Mouse (Mus musculus): ENCODE measurements at regions not wholly inside any gene's neighbourhood (a gene's known extent, or its start where the extent isn't known, plus 50 kb on each side); places are given as distances from the start of the nearest gene placed in this dataset.

GRCm38 (mm10) chr3:121618561-121618960, 52.0 kb upstream of the 4930432M17Rik start:
- WGBS, result 23% methylated on average over 2 of the region's 2 CpGs
- H3K4me1 ChIP-seq (replicated peaks), result peaks cover 13% of the 10 kb centered on the region
- H3K27me3 ChIP-seq (replicated peaks), result no peaks in the 10 kb centered on the region
- H3K36me3 ChIP-seq, result no peaks in the 10 kb centered on the region
- no peak overlapping the region for H3K27ac ChIP-seq (ENCODE audit: poor library complexity, severe bottlenecking)
- no peak overlapping the region for H3K9ac ChIP-seq
- ATAC-seq (ENCODE audit: insufficient number of reproducible peaks, low FRiP score), result no peak
- no peaks in the 10 kb centered on the region for H3K9me3 ChIP-seq (replicated peaks)
- no peak overlapping the region for H3K4me2 ChIP-seq
- no peak overlapping the region for H3K4me3 ChIP-seq

GRCm38 (mm10) chr3:121618161-121618560, 52.4 kb upstream of the 4930432M17Rik start:
- H3K9me3 ChIP-seq (replicated peaks), result no peaks in the 10 kb centered on the region
- H3K4me3 ChIP-seq, result no peak overlapping the region
- 54% methylated on average over 2 of the region's 2 CpGs for WGBS
- ATAC-seq (ENCODE audit: insufficient number of reproducible peaks, low FRiP score), result no peak
- H3K36me3 ChIP-seq, result no peaks in the 10 kb centered on the region
- no peak overlapping the region for H3K27ac ChIP-seq (ENCODE audit: poor library complexity, severe bottlenecking)
- H3K9ac ChIP-seq, result no peak overlapping the region
- peaks cover 13% of the 10 kb centered on the region for H3K4me1 ChIP-seq (replicated peaks)
- H3K27me3 ChIP-seq (replicated peaks), result no peaks in the 10 kb centered on the region
- no peak overlapping the region for H3K4me2 ChIP-seq

- Histone ChIP-seq H3K9ac (no peak overlapping the region), H3K36me3 (no peaks in the 10 kb centered on the region), H3K4me2 (no peak overlapping the region), H3K27ac (ENCODE audit: poor library complexity, severe bottlenecking) (no peak overlapping the region), H3K9me3 (replicated peaks) (no peaks in the 10 kb centered on the region), H3K27me3 (replicated peaks) (no peaks in the 10 kb centered on the region), H3K4me1 (replicated peaks) (peaks cover 13% of the 10 kb centered on the region), H3K4me3 (no peak overlapping the region)
- WGBS, result 30% methylated on average over 7 of the region's 7 CpGs
- no peak for ATAC-seq (ENCODE audit: insufficient number of reproducible peaks, low FRiP score)
Observed at GRCm38 (mm10) chr3:121617351-121617750, 53.2 kb upstream of the 4930432M17Rik start.

GRCm38 (mm10) chr3:121616075-121616474, 54.5 kb upstream of the 4930432M17Rik start:
- Histone ChIP-seq H3K27ac (ENCODE audit: poor library complexity, severe bottlenecking) (no peak overlapping the region), H3K36me3 (no peaks in the 10 kb centered on the region), H3K27me3 (replicated peaks) (no peaks in the 10 kb centered on the region), H3K9ac (no peak overlapping the region), H3K4me2 (no peak overlapping the region), H3K9me3 (replicated peaks) (no peaks in the 10 kb centered on the region), H3K4me1 (replicated peaks) (peaks cover 13% of the 10 kb centered on the region), H3K4me3 (no peak overlapping the region)
- WGBS, result 90% methylated on average over 5 of the region's 5 CpGs
- ATAC-seq (ENCODE audit: insufficient number of reproducible peaks, low FRiP score), result no peak

GRCm38 (mm10) chr3:121614741-121615140, 55.8 kb upstream of the 4930432M17Rik start:
- WGBS, result 65% methylated on average over 7 of the region's 7 CpGs
- peaks cover 14% of the 10 kb centered on the region for H3K4me1 ChIP-seq (replicated peaks)
- no peak overlapping the region for H3K27ac ChIP-seq (ENCODE audit: poor library complexity, severe bottlenecking)
- no peaks in the 10 kb centered on the region for H3K9me3 ChIP-seq (replicated peaks)
- H3K27me3 ChIP-seq (replicated peaks), result no peaks in the 10 kb centered on the region
- H3K4me3 ChIP-seq, result no peak overlapping the region
- H3K36me3 ChIP-seq, result no peaks in the 10 kb centered on the region
- 0 out of 2 replicates have a peak overlapping the region, but pooled peaks have one; percentile 9 for H3K4me2 ChIP-seq
- ATAC-seq (ENCODE audit: insufficient number of reproducible peaks, low FRiP score), result no peak
- H3K9ac ChIP-seq, result no peak overlapping the region

- H3K4me3 ChIP-seq, result no peak overlapping the region
- no peaks in the 10 kb centered on the region for H3K9me3 ChIP-seq (replicated peaks)
- no peaks in the 10 kb centered on the region for H3K36me3 ChIP-seq
- H3K4me1 ChIP-seq (replicated peaks), result peaks cover 16% of the 10 kb centered on the region
- H3K4me2 ChIP-seq, result no peak overlapping the region
- H3K9ac ChIP-seq, result no peak overlapping the region
- 64% methylated on average over 3 of the region's 3 CpGs for WGBS
- no peak for ATAC-seq (ENCODE audit: insufficient number of reproducible peaks, low FRiP score)
- no peak overlapping the region for H3K27ac ChIP-seq (ENCODE audit: poor library complexity, severe bottlenecking)
- no peaks in the 10 kb centered on the region for H3K27me3 ChIP-seq (replicated peaks)
Observed at GRCm38 (mm10) chr3:121613224-121613623, 57.3 kb upstream of the 4930432M17Rik start.

- Histone ChIP-seq H3K27ac (ENCODE audit: poor library complexity, severe bottlenecking) (no peak overlapping the region), H3K4me2 (no peak overlapping the region), H3K36me3 (no peaks in the 10 kb centered on the region), H3K27me3 (replicated peaks) (no peaks in the 10 kb centered on the region), H3K4me1 (replicated peaks) (0 out of 2 replicates have a peak, but pooled peaks cover 7% of the 10 kb centered on the region), H3K9me3 (replicated peaks) (no peaks in the 10 kb centered on the region), H3K9ac (no peak overlapping the region), H3K4me3 (no peak overlapping the region)
- ATAC-seq (ENCODE audit: insufficient number of reproducible peaks, low FRiP score), result no peak
- WGBS, result 63% methylated on average over 7 of the region's 7 CpGs
Observed at GRCm38 (mm10) chr3:121609845-121610244, 60.7 kb upstream of the 4930432M17Rik start.

GRCm38 (mm10) chr3:121609090-121609489, 61.5 kb upstream of the 4930432M17Rik start:
- WGBS, result 41% methylated on average over 7 of the region's 7 CpGs
- no peak overlapping the region for H3K9ac ChIP-seq
- no peak for ATAC-seq (ENCODE audit: insufficient number of reproducible peaks, low FRiP score)

GRCm38 (mm10) chr3:121604737-121605136, 65.8 kb upstream of the 4930432M17Rik start:
- no peak for ATAC-seq (ENCODE audit: insufficient number of reproducible peaks, low FRiP score)
- WGBS, result 78% methylated on average over 6 of the region's 6 CpGs

More at GRCm38 (mm10) chr3:121609090-121609489, 61.5 kb upstream of the 4930432M17Rik start:
- Histone ChIP-seq H3K4me3 (no peak overlapping the region), H3K9me3 (replicated peaks) (no peaks in the 10 kb centered on the region), H3K36me3 (no peaks in the 10 kb centered on the region), H3K4me1 (replicated peaks) (0 out of 2 replicates have a peak, but pooled peaks cover 7% of the 10 kb centered on the region), H3K27me3 (replicated peaks) (no peaks in the 10 kb centered on the region), H3K27ac (ENCODE audit: poor library complexity, severe bottlenecking) (no peak overlapping the region), H3K4me2 (no peak overlapping the region)

GRCm38 (mm10) chr3:121604081-121604480, 66.5 kb upstream of the 4930432M17Rik start:
- Histone ChIP-seq H3K9me3 (replicated peaks) (no peaks in the 10 kb centered on the region), H3K36me3 (no peaks in the 10 kb centered on the region), H3K4me3 (no peak overlapping the region), H3K9ac (no peak overlapping the region), H3K4me2 (no peak overlapping the region), H3K27ac (ENCODE audit: poor library complexity, severe bottlenecking) (no peak overlapping the region), H3K4me1 (replicated peaks) (0 out of 2 replicates have a peak, but pooled peaks cover 3% of the 10 kb centered on the region), H3K27me3 (replicated peaks) (no peaks in the 10 kb centered on the region)
- 81% methylated on average over 9 of the region's 9 CpGs for WGBS
- ATAC-seq (ENCODE audit: insufficient number of reproducible peaks, low FRiP score), result no peak

More at GRCm38 (mm10) chr3:121604737-121605136, 65.8 kb upstream of the 4930432M17Rik start:
- Histone ChIP-seq H3K9ac (no peak overlapping the region), H3K4me3 (no peak overlapping the region), H3K27me3 (replicated peaks) (no peaks in the 10 kb centered on the region), H3K27ac (ENCODE audit: poor library complexity, severe bottlenecking) (no peak overlapping the region), H3K4me1 (replicated peaks) (0 out of 2 replicates have a peak, but pooled peaks cover 9% of the 10 kb centered on the region), H3K4me2 (no peak overlapping the region), H3K36me3 (no peaks in the 10 kb centered on the region), H3K9me3 (replicated peaks) (no peaks in the 10 kb centered on the region)

- WGBS, result 81% methylated on average over 10 of the region's 10 CpGs
- Histone ChIP-seq H3K4me2 (no peak overlapping the region), H3K4me3 (no peak overlapping the region), H3K27ac (ENCODE audit: poor library complexity, severe bottlenecking) (no peak overlapping the region), H3K27me3 (replicated peaks) (no peaks in the 10 kb centered on the region), H3K36me3 (no peaks in the 10 kb centered on the region), H3K4me1 (replicated peaks) (0 out of 2 replicates have a peak, but pooled peaks cover 5% of the 10 kb centered on the region), H3K9me3 (replicated peaks) (no peaks in the 10 kb centered on the region), H3K9ac (no peak overlapping the region)
- no peak for ATAC-seq (ENCODE audit: insufficient number of reproducible peaks, low FRiP score)
Observed at GRCm38 (mm10) chr3:121602826-121603370, 67.7 kb upstream of the 4930432M17Rik start.

GRCm38 (mm10) chr3:121602082-121602561, 68.4 kb upstream of the 4930432M17Rik start:
- Histone ChIP-seq H3K9ac (no peak overlapping the region), H3K4me2 (no peak overlapping the region), H3K4me3 (no peak overlapping the region), H3K27ac (ENCODE audit: poor library complexity, severe bottlenecking) (no peak overlapping the region), H3K4me1 (replicated peaks) (0 out of 2 replicates have a peak, but pooled peaks cover 7% of the 10 kb centered on the region), H3K9me3 (replicated peaks) (no peaks in the 10 kb centered on the region), H3K27me3 (replicated peaks) (no peaks in the 10 kb centered on the region), H3K36me3 (no peaks in the 10 kb centered on the region)
- 51% methylated on average over 8 of the region's 8 CpGs for WGBS
- ATAC-seq (ENCODE audit: insufficient number of reproducible peaks, low FRiP score), result 0 out of 2 replicates have a peak, but pooled peaks have one; percentile 39
